Mouse (Mus musculus) myocyte (in vitro differentiated cells): ENCODE results near the gene Acot5.

Experiments
- MAX ChIP-seq: IDR thresholded peaks from one replicate; pipeline ENCODE4 v1.6.1; 2011; ENCODE audit warnings: low read depth, mild to moderate bottlenecking, control low read depth
- POLR2A ChIP-seq: IDR thresholded peaks from one replicate; pipeline ENCODE4 v1.6.1; 2011; ENCODE audit warnings: low read depth, mild to moderate bottlenecking, control low read depth, moderate library complexity; ENCODE audit not compliant: insufficient read length
- TCF12 ChIP-seq: IDR thresholded peaks from one replicate; pipeline ENCODE4 v1.6.1; 2011; ENCODE audit warnings: mild to moderate bottlenecking, control low read depth; ENCODE audit not compliant: poor library complexity, insufficient read depth, severe bottlenecking

DNA sequence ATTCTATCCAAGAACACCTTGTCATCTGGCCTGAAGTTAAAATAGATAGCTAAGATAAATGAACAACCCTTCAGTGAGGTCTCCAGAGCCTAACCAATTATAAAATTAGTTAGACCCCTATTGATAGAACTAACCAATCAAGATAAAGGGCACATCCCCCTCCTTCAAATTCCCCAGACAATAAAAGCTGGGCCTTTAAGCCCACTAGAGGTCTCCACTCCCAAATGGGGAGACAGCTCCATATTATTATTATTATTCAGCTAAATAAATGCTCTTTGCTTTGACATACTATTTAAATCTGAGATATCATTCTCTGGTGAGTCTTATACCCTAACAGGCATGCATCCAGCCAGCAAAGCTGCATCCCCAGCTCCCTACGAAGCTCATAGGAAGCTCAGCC, 40.8 kb downstream of the Acot5 start:
- TF ChIP-seq MAX (no peak), POLR2A (no peak), TCF12 (no peak)
